Mouse (Mus musculus) testis, adult 2 months (tissue): ENCODE results near the gene Cdkl3. TPM values are rescaled to one million over a fixed set of nuclear protein-coding genes. Genes with fewer than 3 reads are reported as not detected.
"Not testable (repeated sequence)": the region's sequence is repeated elsewhere in the genome, so short reads cannot be mapped to it uniquely, and the experiment has no call there.

Experiments used
- H3K27ac ChIP-seq: fragments of 200-500 bp; 2 replicates; pipeline ENCODE4 v1.5.1; 2012; ENCODE audit warnings: low read depth, low read length; ENCODE audit not compliant: control insufficient read depth, insufficient read depth
- H3K27me3 ChIP-seq: fragments of 200-500 bp; 2 replicates; pipeline ENCODE4 v1.6.1; 2012; ENCODE audit warnings: mild to moderate bottlenecking, low read length, moderate library complexity; ENCODE audit not compliant: control insufficient read depth, insufficient read depth
- H3K36me3 ChIP-seq: fragments of 200-500 bp; 2 replicates; pipeline ENCODE4 v1.6.1; 2012; ENCODE audit warnings: mild to moderate bottlenecking, low read length; ENCODE audit not compliant: control insufficient read depth, insufficient read depth
- H3K4me1 ChIP-seq: fragments of 200-500 bp; 2 replicates; pipeline ENCODE4 v1.6.1; 2012; ENCODE audit warnings: low read length; ENCODE audit not compliant: control insufficient read depth, insufficient read depth
- H3K4me3 ChIP-seq: fragments of 200-500 bp; 2 replicates; pipeline ENCODE4 v1.5.1; 2012; ENCODE audit warnings: low read depth, mild to moderate bottlenecking, low read length, moderate library complexity, mixed read lengths; ENCODE audit not compliant: control insufficient read depth
- CTCF ChIP-seq: fragments of 200-500 bp; IDR thresholded peaks from 2 replicates; pipeline ENCODE4 v1.5.1; 2012; ENCODE audit warnings: low read depth, mild to moderate bottlenecking, inconsistent platforms, low read length, moderate library complexity; ENCODE audit not compliant: control insufficient read depth, insufficient read depth, insufficient replicate concordance
- POLR2A ChIP-seq: fragments of 200-500 bp; IDR thresholded peaks from 2 replicates; pipeline ENCODE4 v1.6.1; 2012; ENCODE audit warnings: low read depth, mild to moderate bottlenecking, inconsistent platforms, low read length, moderate library complexity; ENCODE audit not compliant: control insufficient read depth
- polyA plus RNA-seq: library from polyadenylated mRNA; depleted of rRNA; stranded (reverse); fragments of >200 nt; gene quantifications from 2 replicates; pipeline ENCODE4 v1.2.3, GENCODE M21; 2012

Cdkl3 gene
- polyA plus RNA-seq, 1 experiment: 259 TPM

DNA sequence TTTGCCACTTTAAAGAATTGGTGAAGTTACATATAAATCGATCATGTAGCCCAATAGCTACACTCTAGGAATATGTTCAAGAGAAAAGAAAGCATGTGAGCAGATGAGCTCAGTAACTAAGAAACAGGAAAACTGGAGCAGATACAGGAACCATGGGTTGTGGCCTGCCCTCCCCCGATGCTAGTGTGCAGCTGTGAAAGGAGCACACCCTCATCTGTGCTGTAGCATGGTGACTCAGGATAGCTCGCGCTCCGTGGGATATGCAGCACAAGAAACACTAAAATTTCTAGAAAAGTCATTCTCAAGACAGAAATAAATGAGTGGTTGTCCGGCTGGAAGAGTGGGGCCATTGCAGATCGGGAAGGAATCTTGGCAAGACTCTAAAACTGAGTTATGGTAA lies 113.1 kb downstream of the Cdkl3 start:
- H3K27me3 ChIP-seq: no peaks in the 10 kb centered on the region
- no peaks in the 10 kb centered on the region for H3K4me1 ChIP-seq
- H3K4me3 ChIP-seq: no peak overlapping the region
- no peaks in the 10 kb centered on the region; the same call in 1 of the 2 replicates for H3K36me3 ChIP-seq
- no peak overlapping the region for H3K27ac ChIP-seq
- TF ChIP-seq POLR2A: no peak
- TF ChIP-seq CTCF: no peak

GRCm38 (mm10) chr11:52120415-52120814 lies 116.4 kb downstream of the Cdkl3 start:
- H3K36me3 ChIP-seq, H3K27me3 ChIP-seq, H3K4me1 ChIP-seq, H3K4me3 ChIP-seq, H3K27ac ChIP-seq: not testable (repeated sequence)

DNA sequence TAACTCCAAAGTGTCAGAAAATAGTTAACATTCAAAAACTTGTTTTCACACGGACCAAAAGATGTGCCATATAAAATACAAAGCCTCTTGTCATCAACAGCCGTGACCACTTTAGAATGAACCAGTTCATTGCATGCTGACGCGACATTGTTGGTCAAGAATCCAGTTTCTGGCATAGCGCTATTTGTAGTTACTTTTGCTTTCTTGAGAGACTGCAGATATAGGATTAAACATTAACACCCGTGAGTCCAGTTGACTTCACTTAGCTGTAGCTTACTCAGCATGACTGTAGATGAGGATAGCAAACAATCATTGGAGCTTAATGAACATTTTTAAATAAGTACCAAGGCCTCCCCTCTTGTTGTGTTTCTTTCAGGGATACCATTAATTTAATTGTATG lies 118.0 kb downstream of the Cdkl3 start:
- no peaks in the 10 kb centered on the region for H3K27me3 ChIP-seq
- no peak overlapping the region for H3K27ac ChIP-seq
- H3K36me3 ChIP-seq: no peaks in the 10 kb centered on the region; the same call in none of the 2 replicates
- no peak overlapping the region for H3K4me3 ChIP-seq
- no peak for TF ChIP-seq POLR2A
- TF ChIP-seq CTCF: no peak
- no peaks in the 10 kb centered on the region for H3K4me1 ChIP-seq

DNA sequence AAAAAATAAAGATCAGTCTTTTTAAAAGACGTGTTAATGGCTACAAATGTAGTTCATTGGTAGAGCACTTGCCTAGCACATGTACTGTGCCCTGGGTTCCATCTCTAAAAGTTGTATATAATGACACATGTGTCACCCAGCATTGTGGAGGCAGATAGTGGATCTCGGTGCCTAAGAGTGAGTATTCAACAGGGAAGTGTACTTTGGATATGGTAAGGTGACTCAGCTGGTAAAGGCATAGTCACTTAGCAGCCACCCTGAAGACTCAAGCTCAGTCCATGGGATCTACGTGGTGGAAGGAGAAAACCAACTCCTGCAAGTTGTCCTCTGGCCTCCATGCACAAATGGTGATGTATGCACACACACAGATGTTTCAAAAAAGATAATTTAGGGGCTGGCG lies 120.4 kb downstream of the Cdkl3 start:
- no peak for TF ChIP-seq POLR2A
- no peak for TF ChIP-seq CTCF
- no peaks in the 10 kb centered on the region for H3K27me3 ChIP-seq
- H3K27ac ChIP-seq: no peak overlapping the region
- H3K36me3 ChIP-seq: no peaks in the 10 kb centered on the region; the same call in none of the 2 replicates
- H3K4me3 ChIP-seq: no peak overlapping the region
- no peaks in the 10 kb centered on the region for H3K4me1 ChIP-seq

- no peaks in the 10 kb centered on the region for H3K27me3 ChIP-seq
- no peak for TF ChIP-seq POLR2A
- TF ChIP-seq CTCF: no peak
- no peak overlapping the region for H3K4me3 ChIP-seq
- no peak overlapping the region for H3K27ac ChIP-seq
- H3K4me1 ChIP-seq: no peaks in the 10 kb centered on the region
- no peaks in the 10 kb centered on the region; the same call in 1 of the 2 replicates for H3K36me3 ChIP-seq
Measured at GRCm38 (mm10) chr11:52127169-52127568, 123.1 kb downstream of the Cdkl3 start.

DNA sequence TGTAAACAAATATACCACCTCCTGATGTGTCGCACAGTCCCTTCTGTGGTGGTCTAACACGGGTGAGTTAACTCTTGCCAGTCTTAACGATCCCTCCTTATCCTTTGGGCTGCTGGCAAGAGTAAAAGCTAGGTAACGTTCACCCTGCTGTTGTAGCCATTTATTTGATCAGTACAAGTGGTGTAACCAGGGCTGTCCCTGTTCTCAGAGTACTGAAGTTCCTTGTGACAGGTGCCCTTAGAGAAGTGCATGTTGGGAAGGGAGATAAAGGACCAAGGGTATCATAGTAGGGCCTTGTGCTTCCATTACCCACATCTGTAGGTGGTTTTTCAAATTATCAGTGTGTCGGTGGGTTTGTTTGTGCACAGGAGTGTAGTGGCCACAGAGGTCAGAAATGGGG lies 123.7 kb downstream of the Cdkl3 start:
- H3K36me3 ChIP-seq: no peaks in the 10 kb centered on the region; the same call in 1 of the 2 replicates

DNA sequence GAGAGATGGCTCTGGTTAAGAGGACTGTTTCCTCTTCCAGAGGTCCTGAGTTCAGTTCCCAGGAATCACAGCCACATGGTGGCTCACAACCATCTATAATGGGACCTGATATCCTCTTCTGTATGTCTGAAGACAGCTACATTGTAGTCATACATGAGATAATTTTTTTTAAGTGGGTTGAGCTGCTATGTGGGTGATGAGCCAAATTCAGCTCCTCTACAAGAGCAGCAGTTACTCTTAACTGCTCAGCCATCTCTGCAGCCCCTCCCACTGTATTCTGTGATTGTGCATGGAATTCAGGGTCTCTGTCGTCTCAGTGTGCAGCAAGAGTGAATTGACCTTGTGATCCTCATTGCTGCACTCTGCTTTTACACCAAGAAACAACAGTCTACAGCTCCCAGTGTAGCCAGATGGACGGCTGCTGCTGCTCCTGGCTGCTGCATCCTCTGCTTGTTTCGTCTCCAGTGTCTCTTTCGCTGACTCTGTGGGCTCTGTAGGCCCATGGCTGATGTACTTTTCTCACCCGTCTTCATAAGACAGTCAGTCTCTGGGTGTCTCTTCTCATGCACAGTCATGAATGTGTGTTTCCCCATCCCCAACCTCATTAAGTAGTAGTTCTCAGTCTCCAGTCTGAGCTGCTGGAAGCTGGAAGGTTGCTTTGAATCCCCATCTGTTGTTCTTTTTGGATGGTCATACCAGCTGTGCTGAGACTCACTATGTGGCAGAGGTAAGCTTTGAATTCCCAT lies 124.5 kb downstream of the Cdkl3 start:
- Histone ChIP-seq H3K36me3 (no peaks in the 10 kb centered on the region), H3K27ac (no peak overlapping the region), H3K4me3 (no peak overlapping the region), H3K4me1 (no peaks in the 10 kb centered on the region), H3K27me3 (no peaks in the 10 kb centered on the region)
- TF ChIP-seq CTCF: no peak
- TF ChIP-seq POLR2A: no peak

More for the DNA sequence above, 123.7 kb downstream of the Cdkl3 start:
- H3K27ac ChIP-seq: no peak overlapping the region
- TF ChIP-seq POLR2A (no peak), CTCF (no peak)
- no peaks in the 10 kb centered on the region for H3K27me3 ChIP-seq
- no peak overlapping the region for H3K4me3 ChIP-seq
- H3K4me1 ChIP-seq: no peaks in the 10 kb centered on the region
